Mouse (Mus musculus): Measurements from ENCODE around the gene Lrp8. TPM values are rescaled to one million over a fixed set of nuclear protein-coding genes. Genes with fewer than 3 reads are reported as not detected.

The Lrp8 gene
- polyA plus RNA-seq, 1 experiment from 2014 or later, result 71.4 TPM

GRCm38 (mm10) chr4:107830821-107831221, 28.8 kb downstream of the Lrp8 start:
- Histone ChIP-seq H3K4me3 (ENCODE audit: low read depth, low read length) (no peak overlapping the region), H3K9ac (replicated peaks; ENCODE audit: low read depth, low read length) (no peak overlapping the region), H3K4me1 (ENCODE audit: control insufficient read depth, insufficient read depth, low read length) (peaks cover 91% of the 10 kb centered on the region), H3K4me2 (ENCODE audit: low read depth, low read length) (no peak overlapping the region), H3K27ac (ENCODE audit: low read depth, low read length) (peak overlapping the region; percentile 40), H3K9me3 (ENCODE audit: control insufficient read depth, low read length) (no peaks in the 10 kb centered on the region), H3K27me3 (ENCODE audit: control insufficient read depth, insufficient read depth, low read length) (no peaks in the 10 kb centered on the region), H3K36me3 (ENCODE audit: control insufficient read depth, insufficient read depth, low read length) (no peaks in the 10 kb centered on the region; the same call in 1 of the 2 replicates)
- 15% methylated on average over 7 of the region's 7 CpGs for WGBS
- ATAC-seq (ENCODE audit: low read depth), result peak; percentile 46

GRCm38 (mm10) chr4:107831678-107832077, 29.6 kb downstream of the Lrp8 start:
- Histone ChIP-seq H3K4me1 (ENCODE audit: control insufficient read depth, insufficient read depth, low read length) (peaks cover 96% of the 10 kb centered on the region), H3K9me3 (ENCODE audit: control insufficient read depth, low read length) (no peaks in the 10 kb centered on the region), H3K27ac (ENCODE audit: low read depth, low read length) (peak overlapping the region; percentile 40), H3K27me3 (ENCODE audit: control insufficient read depth, insufficient read depth, low read length) (no peaks in the 10 kb centered on the region), H3K4me2 (ENCODE audit: low read depth, low read length) (no peak overlapping the region), H3K4me3 (ENCODE audit: low read depth, low read length) (no peak overlapping the region), H3K36me3 (ENCODE audit: control insufficient read depth, insufficient read depth, low read length) (no peaks in the 10 kb centered on the region; the same call in 1 of the 2 replicates), H3K9ac (replicated peaks; ENCODE audit: low read depth, low read length) (no peak overlapping the region)
- ATAC-seq (ENCODE audit: low read depth), result no peak
- 83% methylated on average over 6 of the region's 6 CpGs for WGBS

- Histone ChIP-seq H3K27me3 (ENCODE audit: control insufficient read depth, insufficient read depth, low read length) (no peaks in the 10 kb centered on the region), H3K4me3 (ENCODE audit: low read depth, low read length) (no peak overlapping the region), H3K4me2 (ENCODE audit: low read depth, low read length) (no peak overlapping the region), H3K9me3 (ENCODE audit: control insufficient read depth, low read length) (no peaks in the 10 kb centered on the region), H3K4me1 (ENCODE audit: control insufficient read depth, insufficient read depth, low read length) (peaks cover 96% of the 10 kb centered on the region), H3K36me3 (ENCODE audit: control insufficient read depth, insufficient read depth, low read length) (no peaks in the 10 kb centered on the region; the same call in none of the 2 replicates), H3K27ac (ENCODE audit: low read depth, low read length) (no peak overlapping the region), H3K9ac (replicated peaks; ENCODE audit: low read depth, low read length) (no peak overlapping the region; the same call in 1 of the 2 replicates)
- 69% methylated on average over 5 of the region's 5 CpGs for WGBS
- no peak for ATAC-seq (ENCODE audit: low read depth)
Measured at GRCm38 (mm10) chr4:107833525-107833924, 31.5 kb downstream of the Lrp8 start.

- Histone ChIP-seq H3K27me3 (ENCODE audit: control insufficient read depth, insufficient read depth, low read length) (no peaks in the 10 kb centered on the region), H3K27ac (ENCODE audit: low read depth, low read length) (peak overlapping the region; percentile 83), H3K4me3 (ENCODE audit: low read depth, low read length) (no peak overlapping the region), H3K36me3 (ENCODE audit: control insufficient read depth, insufficient read depth, low read length) (no peaks in the 10 kb centered on the region; the same call in none of the 2 replicates), H3K9ac (replicated peaks; ENCODE audit: low read depth, low read length) (peak overlapping the region; percentile 41), H3K4me2 (ENCODE audit: low read depth, low read length) (no peak overlapping the region), H3K4me1 (ENCODE audit: control insufficient read depth, insufficient read depth, low read length) (peaks cover 90% of the 10 kb centered on the region), H3K9me3 (ENCODE audit: control insufficient read depth, low read length) (no peaks in the 10 kb centered on the region)
- ATAC-seq (ENCODE audit: low read depth), result no peak
- WGBS, result 33% methylated on average over 22 of the region's 22 CpGs
Measured at GRCm38 (mm10) chr4:107834643-107835314, 32.7 kb downstream of the Lrp8 start.

- H3K36me3 ChIP-seq (ENCODE audit: control insufficient read depth, insufficient read depth, low read length), result no peaks in the 10 kb centered on the region; the same call in none of the 2 replicates
- no peaks in the 10 kb centered on the region for H3K9me3 ChIP-seq (ENCODE audit: control insufficient read depth, low read length)
- 10% methylated on average over 5 of the region's 5 CpGs for WGBS
- H3K4me3 ChIP-seq (ENCODE audit: low read depth, low read length), result no peak overlapping the region
- peak; percentile 33; the same call in 1 of the 2 replicates for ATAC-seq (ENCODE audit: low read depth)
- H3K4me1 ChIP-seq (ENCODE audit: control insufficient read depth, insufficient read depth, low read length), result peaks cover 82% of the 10 kb centered on the region
- H3K27ac ChIP-seq (ENCODE audit: low read depth, low read length), result peak overlapping the region; percentile 83
- H3K9ac ChIP-seq (replicated peaks; ENCODE audit: low read depth, low read length), result no peak overlapping the region; the same call in 1 of the 2 replicates
- H3K27me3 ChIP-seq (ENCODE audit: control insufficient read depth, insufficient read depth, low read length), result no peaks in the 10 kb centered on the region
- no peak overlapping the region for H3K4me2 ChIP-seq (ENCODE audit: low read depth, low read length)
Measured at GRCm38 (mm10) chr4:107835508-107835909, 33.4 kb downstream of the Lrp8 start.

GRCm38 (mm10) chr4:107836758-107837157, 34.7 kb downstream of the Lrp8 start:
- no peaks in the 10 kb centered on the region for H3K27me3 ChIP-seq (ENCODE audit: control insufficient read depth, insufficient read depth, low read length)
- no peaks in the 10 kb centered on the region for H3K9me3 ChIP-seq (ENCODE audit: control insufficient read depth, low read length)
- H3K4me3 ChIP-seq (ENCODE audit: low read depth, low read length), result no peak overlapping the region
- H3K4me1 ChIP-seq (ENCODE audit: control insufficient read depth, insufficient read depth, low read length), result peaks cover 72% of the 10 kb centered on the region
- peak; percentile 47 for ATAC-seq (ENCODE audit: low read depth)
- no peak overlapping the region for H3K9ac ChIP-seq (replicated peaks; ENCODE audit: low read depth, low read length)
- H3K36me3 ChIP-seq (ENCODE audit: control insufficient read depth, insufficient read depth, low read length), result no peaks in the 10 kb centered on the region; the same call in none of the 2 replicates
- H3K27ac ChIP-seq (ENCODE audit: low read depth, low read length), result peak overlapping the region; percentile 83
- no peak overlapping the region for H3K4me2 ChIP-seq (ENCODE audit: low read depth, low read length)
- WGBS, result 25% methylated on average over 5 of the region's 5 CpGs

- ATAC-seq (ENCODE audit: low read depth), result no peak
- H3K27me3 ChIP-seq (ENCODE audit: control insufficient read depth, insufficient read depth, low read length), result no peaks in the 10 kb centered on the region
- 26% methylated on average over 3 of the region's 3 CpGs for WGBS
- H3K9me3 ChIP-seq (ENCODE audit: control insufficient read depth, low read length), result no peaks in the 10 kb centered on the region
- peak overlapping the region; percentile 83; the same call in 1 of the 2 replicates for H3K27ac ChIP-seq (ENCODE audit: low read depth, low read length)
- no peak overlapping the region for H3K4me2 ChIP-seq (ENCODE audit: low read depth, low read length)
- H3K4me3 ChIP-seq (ENCODE audit: low read depth, low read length), result no peak overlapping the region
- H3K4me1 ChIP-seq (ENCODE audit: control insufficient read depth, insufficient read depth, low read length), result peaks cover 66% of the 10 kb centered on the region
- no peak overlapping the region for H3K9ac ChIP-seq (replicated peaks; ENCODE audit: low read depth, low read length)
- H3K36me3 ChIP-seq (ENCODE audit: control insufficient read depth, insufficient read depth, low read length), result no peaks in the 10 kb centered on the region; the same call in none of the 2 replicates
Measured at GRCm38 (mm10) chr4:107837910-107838309, 35.8 kb downstream of the Lrp8 start.

GRCm38 (mm10) chr4:107843687-107844086, 41.6 kb downstream of the Lrp8 start:
- no peaks in the 10 kb centered on the region for H3K27me3 ChIP-seq (ENCODE audit: control insufficient read depth, insufficient read depth, low read length)
- no peak overlapping the region for H3K4me3 ChIP-seq (ENCODE audit: low read depth, low read length)
- no peak overlapping the region for H3K4me2 ChIP-seq (ENCODE audit: low read depth, low read length)
- H3K36me3 ChIP-seq (ENCODE audit: control insufficient read depth, insufficient read depth, low read length), result peaks cover 30% of the 10 kb centered on the region
- peak overlapping the region; percentile 34; the same call in 1 of the 2 replicates for H3K27ac ChIP-seq (ENCODE audit: low read depth, low read length)
- ATAC-seq (ENCODE audit: low read depth), result no peak
- no peak overlapping the region for H3K9ac ChIP-seq (replicated peaks; ENCODE audit: low read depth, low read length)
- peaks cover 10% of the 10 kb centered on the region for H3K4me1 ChIP-seq (ENCODE audit: control insufficient read depth, insufficient read depth, low read length)
- WGBS, result 60% methylated on average over 8 of the region's 8 CpGs
- H3K9me3 ChIP-seq (ENCODE audit: control insufficient read depth, low read length), result no peaks in the 10 kb centered on the region

- no peak for ATAC-seq (ENCODE audit: low read depth)
- 0 out of 2 replicates have a peak, but pooled peaks cover 5% of the 10 kb centered on the region for H3K4me1 ChIP-seq (ENCODE audit: control insufficient read depth, insufficient read depth, low read length)
- no peaks in the 10 kb centered on the region for H3K9me3 ChIP-seq (ENCODE audit: control insufficient read depth, low read length)
- H3K27me3 ChIP-seq (ENCODE audit: control insufficient read depth, insufficient read depth, low read length), result no peaks in the 10 kb centered on the region
- H3K36me3 ChIP-seq (ENCODE audit: control insufficient read depth, insufficient read depth, low read length), result peaks cover 32% of the 10 kb centered on the region
- WGBS, result 4% methylated on average over 10 of the region's 10 CpGs
- H3K4me3 ChIP-seq (ENCODE audit: low read depth, low read length), result no peak overlapping the region
- H3K9ac ChIP-seq (replicated peaks; ENCODE audit: low read depth, low read length), result no peak overlapping the region
- H3K27ac ChIP-seq (ENCODE audit: low read depth, low read length), result no peak overlapping the region
- H3K4me2 ChIP-seq (ENCODE audit: low read depth, low read length), result no peak overlapping the region
Measured at GRCm38 (mm10) chr4:107844971-107845370, 42.9 kb downstream of the Lrp8 start.
